11 mouse cellular contexts compared by ENCODE assay signal in the genomic region with DNA sequence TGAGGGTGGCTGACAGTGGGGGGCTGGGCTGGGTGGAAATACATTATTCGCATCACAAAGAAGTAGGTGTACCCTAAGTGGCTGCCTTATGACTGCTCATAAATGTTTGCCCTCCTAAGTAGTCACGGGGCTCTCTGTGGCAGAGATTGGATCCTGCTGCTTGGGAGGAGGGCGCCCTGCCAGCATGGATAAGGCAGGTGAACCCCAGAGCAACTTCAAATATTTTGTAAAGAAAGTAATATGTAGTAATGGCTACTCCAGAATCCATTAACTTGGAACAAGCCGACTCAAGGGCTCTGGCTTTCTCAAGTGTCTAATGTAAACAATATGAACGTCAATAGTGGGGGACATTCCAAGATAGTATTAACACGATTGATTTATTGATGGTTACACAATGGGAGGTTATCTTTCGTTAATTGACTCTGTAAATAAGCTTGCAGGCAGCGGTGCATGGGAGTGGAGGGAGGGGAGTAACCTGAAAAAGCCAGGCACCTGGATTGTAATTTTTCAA.
A peak's percentile ranks its signal among the peaks of the same experiment; 100 is the strongest.
DNase-seq lines count a peak whose midpoint lies in the region; ATAC-seq and TF ChIP-seq lines count a peak whose summit lies in the region.
"Had no signal": no experiment of that assay in that cellular context is flagged by ENCODE, and none has a peak within 500 bp of the region (broad histone marks: within the 10 kb centered on the region; RNA-seq: fewer than 3 reads in every experiment).

No protein-coding gene starts in this region.

- TF ChIP-seq POLR2A in thymus, adult 2 months (IDR thresholded peaks at IDR 0.05; ENCODE audit: control insufficient read depth, extremely low read depth, insufficient read depth, low read length, poor library complexity), result no peak

- ATAC-seq in forebrain, embryonic 13.5 days, result 0 out of 2 replicates have a peak, but pooled peaks have one; percentile 30
- ATAC-seq in forebrain, postnatal 0 days, result no peak; the same call in 1 of the 2 replicates
- ATAC-seq in kidney, postnatal 0 days (replicated peaks; ENCODE audit: low FRiP score, low read depth), result peak; percentile 25; the same call in 1 of the 2 replicates
- ATAC-seq in hindbrain, embryonic 12.5 days (ENCODE audit: low FRiP score), result no peak

- no peak overlapping the region for H3K4me2 ChIP-seq in forebrain, embryonic 13.5 days
- H3K4me2 ChIP-seq in forebrain, postnatal 0 days (ENCODE audit: low read depth), result no peak overlapping the region
- H3K4me2 ChIP-seq in kidney, postnatal 0 days (ENCODE audit: low read length), result peak overlapping the region; percentile 25
- no peak overlapping the region for H3K4me2 ChIP-seq in hindbrain, embryonic 12.5 days (replicated peaks)

- peaks cover 3% of the 10 kb centered on the region; the same call in 1 of the 2 replicates for H3K27me3 ChIP-seq in forebrain, embryonic 13.5 days
- H3K27me3 ChIP-seq in forebrain, postnatal 0 days (ENCODE audit: insufficient read depth, low read length), result no peaks in the 10 kb centered on the region
- H3K27me3 ChIP-seq in kidney, postnatal 0 days (ENCODE audit: insufficient read depth, low read length), result no peaks in the 10 kb centered on the region
- H3K27me3 ChIP-seq in thymus, adult 2 months (ENCODE audit: control insufficient read depth, insufficient read depth, low read length), result no peaks in the 10 kb centered on the region
- no peaks in the 10 kb centered on the region for H3K27me3 ChIP-seq in hindbrain, embryonic 12.5 days
- H3K27me3 ChIP-seq: megakaryocyte, embryonic 14.5 days had no signal

- no peak overlapping the region for H3K9ac ChIP-seq in forebrain, embryonic 13.5 days
- H3K9ac ChIP-seq in forebrain, postnatal 0 days, result no peak overlapping the region
- no peak overlapping the region for H3K9ac ChIP-seq in kidney, postnatal 0 days (ENCODE audit: low read depth, low read length)
- H3K9ac ChIP-seq in hindbrain, embryonic 12.5 days, result no peak overlapping the region

- H3K27ac ChIP-seq in forebrain, embryonic 13.5 days, result no peak overlapping the region
- no peak overlapping the region for H3K27ac ChIP-seq in forebrain, postnatal 0 days (ENCODE audit: low read depth, low read length)
- H3K27ac ChIP-seq in kidney, postnatal 0 days, result peak overlapping the region; percentile 84
- H3K27ac ChIP-seq in thymus, adult 2 months (ENCODE audit: control insufficient read depth, insufficient read depth, low read length), result no peak overlapping the region
- H3K27ac ChIP-seq in hindbrain, embryonic 12.5 days, result no peak overlapping the region; the same call in 1 of the 2 replicates

- 16% methylated on average over 8 of the region's 8 CpGs for WGBS in forebrain, embryonic 13.5 days
- 26% methylated on average over 8 of the region's 8 CpGs for WGBS in forebrain, postnatal 0 days
- WGBS in kidney, postnatal 0 days, result 7% methylated on average over 8 of the region's 8 CpGs
- 28% methylated on average over 8 of the region's 8 CpGs for WGBS in thymus, adult 2 months
- 30% methylated on average over 8 of the region's 8 CpGs for whole genome bisulfite sequencing in hindbrain, embryonic 12.5 days

- no peak for TF ChIP-seq CTCF in forebrain, postnatal 0 days (IDR thresholded peaks at IDR 0.05; ENCODE audit: low read depth)
- TF ChIP-seq CTCF in kidney, postnatal 0 days (IDR thresholded peaks at IDR 0.05; ENCODE audit: low read depth), result no peak
- TF ChIP-seq CTCF in thymus, adult 2 months (IDR thresholded peaks at IDR 0.05; ENCODE audit: borderline replicate concordance, control insufficient read depth, extremely low read depth, insufficient read depth, low read length, poor library complexity), result no peak

- H3K9me3 ChIP-seq in forebrain, embryonic 13.5 days (replicated peaks), result no peaks in the 10 kb centered on the region
- no peaks in the 10 kb centered on the region for H3K9me3 ChIP-seq in forebrain, postnatal 0 days (ENCODE audit: low read length)
- H3K9me3 ChIP-seq in kidney, postnatal 0 days (replicated peaks; ENCODE audit: low read length), result no peaks in the 10 kb centered on the region
- no peaks in the 10 kb centered on the region for H3K9me3 ChIP-seq in hindbrain, embryonic 12.5 days (replicated peaks)

- DNase-seq in forebrain, postnatal 0 days, result no peak
- DNase-seq in embryo, embryonic 11 days, result peak; percentile 25
- peak; percentile 74 for DNase-seq in kidney, postnatal 0 days (ENCODE audit: low spot score)
- DNase-seq in lung, postnatal 25 days (ENCODE audit: low spot score), result peak; percentile 50
- no peak for DNase-seq in thymus, adult 2 months
- DNase-seq in adrenal gland, adult 8-10 months, result no peak
- DNase-seq: B cell, adult 2 months; thymus, postnatal 14 days had no signal

- peaks cover 10% of the 10 kb centered on the region for H3K4me1 ChIP-seq in forebrain, embryonic 13.5 days
- H3K4me1 ChIP-seq in forebrain, postnatal 0 days (ENCODE audit: insufficient read depth), result no peaks in the 10 kb centered on the region
- H3K4me1 ChIP-seq in kidney, postnatal 0 days (replicated peaks; ENCODE audit: insufficient read depth, low read length), result peaks cover 10% of the 10 kb centered on the region; the same call in 1 of the 2 replicates
- H3K4me1 ChIP-seq in thymus, adult 2 months (replicated peaks; ENCODE audit: control insufficient read depth, insufficient read depth, low read length), result no peaks in the 10 kb centered on the region
- H3K4me1 ChIP-seq in hindbrain, embryonic 12.5 days, result peaks cover 7% of the 10 kb centered on the region; the same call in 1 of the 2 replicates
- H3K4me1 ChIP-seq: megakaryocyte, embryonic 14.5 days had no signal

- no peak overlapping the region for H3K4me3 ChIP-seq in forebrain, embryonic 13.5 days
- H3K4me3 ChIP-seq in forebrain, postnatal 0 days (ENCODE audit: low read depth, low read length), result no peak overlapping the region
- no peak overlapping the region for H3K4me3 ChIP-seq in kidney, postnatal 0 days (replicated peaks; ENCODE audit: low read depth, low read length)
- no peak overlapping the region for H3K4me3 ChIP-seq in thymus, adult 2 months (ENCODE audit: control insufficient read depth, insufficient read depth, low read length)
- no peak overlapping the region for H3K4me3 ChIP-seq in hindbrain, embryonic 12.5 days
- H3K4me3 ChIP-seq: megakaryocyte, embryonic 14.5 days had no signal

- H3K36me3 ChIP-seq in forebrain, embryonic 13.5 days (ENCODE audit: poor library complexity, severe bottlenecking), result no peaks in the 10 kb centered on the region
- no peaks in the 10 kb centered on the region for H3K36me3 ChIP-seq in forebrain, postnatal 0 days (ENCODE audit: insufficient read depth)
- no peaks in the 10 kb centered on the region for H3K36me3 ChIP-seq in kidney, postnatal 0 days (ENCODE audit: insufficient read depth, low read length)
- H3K36me3 ChIP-seq in thymus, adult 2 months (ENCODE audit: control insufficient read depth, insufficient read depth, low read length), result no peaks in the 10 kb centered on the region
- H3K36me3 ChIP-seq in hindbrain, embryonic 12.5 days, result no peaks in the 10 kb centered on the region

Comparison
In these comparisons a context has a peak if more than half of its experiments do, and no peak if none do; other contexts are left out.
1. ATAC-seq: peak in forebrain, embryonic 13.5 days (single experiment) and kidney, postnatal 0 days (single experiment); none in forebrain, postnatal 0 days (single experiment) and hindbrain, embryonic 12.5 days (single experiment).
2. DNase-seq: peak in embryo, embryonic 11 days (single experiment), kidney, postnatal 0 days (single experiment) and lung, postnatal 25 days (single experiment); none in forebrain, postnatal 0 days (single experiment), thymus, adult 2 months (single experiment) and adrenal gland, adult 8-10 months (single experiment).